Mouse (Mus musculus) cerebellum, postnatal 4 days (tissue): ENCODE measurements around the gene Gpr18.
A peak's percentile ranks its signal among the peaks of the same experiment; 100 is the strongest.
"Not testable (repeated sequence)": the region's sequence is repeated elsewhere in the genome, so short reads cannot be mapped to it uniquely, and the experiment has no call there.

Experiments
- DNase-seq, 2 experiments: peaks; one replicate each; pipeline ENCODE4 v3.0.0; 2022; ENCODE audit warnings: low spot score in 2 of 2, mixed read lengths in 1 of 2

Gene Gpr18

DNA sequence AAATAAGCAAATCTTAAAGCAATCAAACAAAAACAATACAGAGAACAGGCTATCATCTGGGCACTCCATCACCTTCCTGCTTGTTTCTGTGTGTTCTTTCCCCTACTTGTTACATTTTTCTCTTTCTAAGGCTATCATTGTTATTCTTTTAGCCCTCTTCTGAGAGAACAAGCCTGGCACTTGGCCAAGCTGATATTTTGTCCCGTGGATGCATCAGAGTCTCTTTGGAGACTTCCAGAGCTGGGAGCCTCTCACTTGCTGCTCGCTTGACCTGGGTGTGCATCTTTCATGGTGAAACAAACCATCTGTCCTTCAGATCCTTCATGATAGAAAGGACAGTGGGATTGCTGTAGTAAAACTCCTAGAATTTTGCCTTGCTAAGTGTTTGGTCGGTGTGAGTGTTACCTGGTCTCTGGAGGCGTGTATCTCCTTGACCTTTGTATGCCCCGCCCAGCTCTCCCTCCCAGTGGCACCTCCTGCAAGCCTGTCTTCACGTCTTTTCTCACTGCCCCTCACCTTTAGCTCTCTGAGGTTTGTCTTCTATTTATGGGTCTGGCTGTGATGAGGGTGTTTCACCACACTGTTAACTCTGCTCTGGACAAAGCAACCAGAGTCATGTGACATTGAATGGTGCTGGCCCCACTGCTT, 31.3 kb downstream of the Gpr18 start:
- DNase-seq: no peak

DNA sequence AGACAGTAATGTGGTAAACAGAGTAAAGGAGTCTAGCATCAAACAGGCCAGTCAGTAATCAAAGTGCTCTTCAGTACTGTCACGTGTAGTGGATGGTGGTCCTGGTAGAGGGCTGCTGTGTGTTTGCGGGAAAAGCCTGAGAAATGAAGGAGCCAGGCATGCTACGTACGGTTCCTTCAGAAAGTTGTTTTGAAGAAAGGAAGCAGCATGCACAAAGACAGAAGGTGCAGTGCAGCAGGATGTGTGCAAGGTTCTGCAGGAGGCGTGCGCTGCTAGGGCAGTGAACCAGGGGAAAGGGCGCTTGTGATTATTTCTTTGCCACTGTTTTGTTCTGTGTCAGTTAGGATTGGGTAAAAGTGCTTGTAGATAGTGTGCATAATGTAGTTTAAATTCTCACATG, 34.4 kb downstream of the Gpr18 start:
- DNase-seq: no peak

DNA sequence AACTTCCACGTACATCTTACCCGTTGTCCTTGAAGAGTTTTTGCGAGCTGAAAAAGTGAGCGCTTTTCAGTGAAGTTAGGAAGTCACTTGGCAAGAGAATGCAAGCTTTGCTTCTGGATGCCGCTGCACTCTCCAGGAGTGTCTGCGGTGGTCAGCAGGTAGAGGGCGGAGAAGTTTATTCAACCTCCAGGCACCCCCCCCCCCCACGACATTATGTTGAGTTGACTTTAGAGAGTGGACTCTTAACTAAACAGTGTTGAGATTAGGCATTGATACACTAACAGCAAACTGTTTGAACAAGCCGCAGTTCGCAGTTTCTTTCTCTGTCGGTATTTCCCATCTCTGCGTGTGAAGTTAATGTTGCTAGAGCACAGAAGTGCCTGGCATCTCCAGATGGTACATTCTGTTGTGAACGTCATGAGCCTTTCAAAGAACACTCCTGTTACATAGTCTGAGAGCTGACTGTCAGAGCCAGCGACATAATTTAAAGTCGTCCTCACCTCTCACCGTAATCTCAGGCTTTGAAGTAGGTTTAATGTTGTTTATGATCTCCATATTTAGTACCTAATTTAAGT, 36.2 kb downstream of the Gpr18 start:
- DNase-seq: no peak

DNA sequence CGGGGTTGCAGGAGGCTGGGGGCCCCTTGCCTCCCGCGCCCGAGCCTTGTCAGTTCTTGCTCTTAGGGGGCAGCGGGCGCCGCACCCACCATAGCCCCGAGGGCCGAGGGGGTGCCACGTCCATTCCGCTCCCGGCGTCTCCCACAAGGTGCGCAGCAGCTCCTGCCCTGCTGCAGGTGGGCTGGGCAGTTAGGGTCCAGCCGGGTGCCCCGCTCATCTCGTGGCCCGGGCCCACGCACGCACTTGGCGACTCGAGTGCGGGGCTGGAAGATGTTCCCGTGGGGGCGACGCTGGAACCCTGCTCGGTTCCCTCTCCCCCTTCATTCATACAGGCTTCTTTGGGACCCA, 36.7 kb downstream of the Gpr18 start:
- DNase-seq: no peak

DNA sequence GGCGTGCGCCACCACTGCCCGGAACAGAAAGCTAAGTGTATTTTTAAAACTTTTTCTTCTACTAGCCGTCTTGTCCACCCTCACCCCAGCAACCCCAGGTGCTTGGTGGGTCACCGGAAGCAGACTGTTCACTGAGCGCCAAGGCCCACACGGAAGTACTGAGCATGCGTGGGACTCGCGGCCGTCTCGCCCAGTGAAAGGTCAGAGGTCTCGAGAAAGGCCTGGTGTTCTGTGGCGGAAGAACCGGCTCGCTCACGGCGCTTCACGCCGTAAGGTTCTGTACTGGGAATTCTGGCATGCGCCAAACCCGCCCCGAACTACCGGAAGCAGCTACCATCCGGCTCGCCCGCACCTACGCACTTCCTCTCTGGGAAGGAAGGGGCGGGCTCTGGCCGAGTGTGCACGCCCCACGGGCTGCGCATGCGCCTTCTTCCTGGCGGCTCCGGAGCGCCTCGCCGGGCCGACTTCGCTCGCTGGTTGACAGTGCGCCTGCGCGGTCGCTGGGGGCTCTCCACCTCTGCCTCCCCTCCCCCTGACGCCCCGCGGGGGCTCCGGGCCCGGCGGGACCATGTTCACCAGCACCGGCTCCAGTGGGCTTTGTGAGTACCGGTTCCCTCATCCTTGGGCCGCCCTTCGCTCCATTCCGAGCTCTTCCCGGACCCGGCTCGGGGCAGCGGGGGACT, 37.3 kb downstream of the Gpr18 start, which contains the start of gene Ubac2:
Gene Ubac2 (plus strand): TSS at position 445 of the 683 bp plus-strand sequence.
- peak; percentile 97 to 99 for DNase-seq

DNA sequence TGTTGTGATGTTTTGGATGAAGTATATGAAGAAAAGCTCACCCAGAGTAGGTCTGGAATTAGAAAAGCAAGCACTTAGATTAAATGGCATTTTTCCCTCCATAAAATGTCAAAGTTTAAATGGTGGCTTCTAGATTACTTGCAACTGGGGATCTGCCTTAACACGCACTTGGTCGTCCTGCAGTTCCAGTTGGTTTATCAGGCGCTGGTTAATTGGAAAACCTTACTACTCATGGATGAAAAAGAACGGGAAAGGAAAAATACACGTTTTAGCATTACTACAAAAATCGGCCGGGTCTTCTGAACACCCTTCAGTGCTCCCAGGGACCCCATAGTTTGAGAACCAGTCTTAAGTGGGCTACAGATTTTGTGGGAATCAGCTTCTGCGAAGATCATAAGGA, 37.9 kb downstream of the Gpr18 start:
- DNase-seq: no peak

DNA sequence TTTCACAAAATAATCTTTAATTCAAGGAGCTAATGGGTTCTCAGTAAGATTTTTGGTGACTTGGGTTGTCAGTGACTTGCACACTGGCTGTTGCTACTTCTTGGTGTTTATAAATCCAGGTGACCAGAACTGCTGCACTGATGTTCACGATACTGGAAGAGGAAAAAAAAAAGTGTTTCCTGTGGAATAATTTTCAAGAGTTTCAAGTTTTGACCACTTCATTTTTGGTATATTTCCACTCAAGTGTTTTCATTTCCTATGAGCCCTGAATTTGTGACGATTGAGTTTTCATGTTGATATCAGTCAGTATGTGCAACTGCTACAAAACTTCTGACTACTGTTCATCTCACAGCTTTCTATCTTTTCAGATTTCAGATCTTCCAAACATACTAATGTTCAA, 38.7 kb downstream of the Gpr18 start:
- DNase-seq: no peak

DNA sequence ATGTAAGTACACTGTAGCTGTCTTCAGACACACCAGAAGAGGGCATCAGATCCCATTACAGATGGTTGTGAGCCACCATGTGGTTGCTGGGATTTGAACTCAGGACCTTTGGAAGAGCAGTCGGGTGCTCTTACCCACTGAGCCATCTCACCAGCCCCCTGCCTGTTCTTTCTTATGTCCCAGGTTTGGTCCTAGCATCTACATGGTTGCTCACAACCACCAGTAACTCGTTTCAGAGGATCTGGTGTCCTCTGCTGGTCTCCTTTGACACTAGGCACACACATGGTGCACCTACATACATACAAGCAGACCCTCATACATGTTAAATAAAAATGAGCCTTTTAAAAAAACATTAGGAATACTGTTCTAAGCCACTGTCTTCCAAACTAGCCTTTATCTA, 39.4 kb downstream of the Gpr18 start:
- DNase-seq: not testable (repeated sequence)

- DNase-seq: no peak
Observed at GRCm38 (mm10) chr14:121873646-121874045, 41.9 kb downstream of the Gpr18 start.

DNA sequence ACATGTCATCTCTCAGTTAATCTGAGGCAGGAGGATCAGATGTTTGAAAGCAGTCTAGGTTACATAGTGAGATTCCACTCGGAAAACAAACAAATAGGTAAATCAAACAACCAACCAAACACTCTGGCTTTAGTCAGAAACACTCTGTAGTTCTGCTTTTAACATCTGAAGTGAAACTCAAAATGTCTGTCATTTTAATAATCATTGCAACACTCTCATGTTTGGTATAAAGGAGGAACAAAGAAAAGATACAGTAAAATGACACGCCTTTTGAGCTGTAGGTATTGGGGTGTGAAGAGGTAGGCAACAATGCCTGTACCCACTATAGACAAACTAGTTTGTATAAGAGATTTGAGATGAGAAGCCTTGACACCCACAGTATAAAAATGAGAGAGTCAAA, 42.4 kb downstream of the Gpr18 start:
- no peak for DNase-seq

DNA sequence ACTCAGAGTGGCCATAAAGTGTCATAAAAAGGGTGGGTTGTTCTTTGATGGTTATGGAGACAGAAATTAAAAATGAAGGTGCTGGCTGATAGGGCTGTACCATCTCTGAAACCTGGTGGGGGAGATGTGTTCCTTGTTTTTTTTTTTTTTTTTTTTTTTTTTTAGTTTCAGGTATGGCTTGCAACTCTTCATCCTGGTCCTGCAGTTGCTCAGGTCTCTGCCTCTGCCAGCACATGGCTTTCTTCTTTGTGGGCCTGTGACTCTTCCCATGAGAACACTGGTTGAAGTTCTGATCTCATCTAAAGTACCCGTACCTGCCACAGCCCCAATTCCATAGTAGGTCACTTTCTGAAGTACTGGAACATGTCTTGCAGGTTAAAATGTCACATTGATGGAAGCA, 42.8 kb downstream of the Gpr18 start:
- DNase-seq: no peak

GRCm38 (mm10) chr14:121869111-121869510, 46.5 kb downstream of the Gpr18 start:
- DNase-seq: no peak

DNA sequence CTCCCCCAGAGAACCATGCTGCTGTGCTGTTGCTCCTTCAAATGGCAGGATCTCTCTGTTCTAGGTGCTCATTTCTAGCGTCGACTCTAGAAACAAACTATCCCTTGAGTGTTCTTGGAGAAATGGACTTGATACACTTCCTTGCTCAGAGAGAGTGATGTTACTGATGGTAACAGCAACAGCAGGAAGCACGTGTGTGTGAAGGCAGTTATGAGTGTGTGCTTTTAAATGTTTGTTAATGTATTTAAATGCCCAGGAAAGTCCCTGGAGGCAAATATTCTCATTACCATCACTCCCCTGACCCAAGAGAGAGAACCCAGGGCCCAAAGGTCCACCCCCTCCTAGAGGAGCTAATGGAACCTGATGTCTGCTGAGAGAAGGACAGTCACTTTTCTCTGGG, 49.0 kb downstream of the Gpr18 start:
- no peak for DNase-seq

DNA sequence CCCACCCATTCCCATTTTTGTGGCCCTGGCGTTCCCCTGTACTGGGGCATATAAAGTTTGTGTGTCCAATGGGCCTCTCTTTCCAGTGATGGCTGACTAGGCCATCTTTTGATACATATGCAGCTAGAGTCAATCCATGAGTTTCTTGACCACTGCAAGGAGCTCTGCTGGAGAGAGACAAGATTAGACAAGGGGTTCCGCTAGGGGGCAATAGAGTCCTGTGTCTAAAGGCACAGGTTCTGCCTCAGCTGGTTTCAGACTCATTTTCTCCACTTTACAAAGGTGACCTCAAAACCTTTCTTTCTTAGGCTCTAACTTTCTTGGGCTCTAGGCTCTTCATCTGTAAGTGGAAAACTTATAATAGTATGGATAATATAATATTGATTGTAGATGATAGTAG, 50.4 kb downstream of the Gpr18 start:
- peak; percentile 35 to 61 for DNase-seq
